Mouse (Mus musculus): ENCODE measurements around the gene Hlx. TPM values are rescaled to one million over a fixed set of nuclear protein-coding genes. Genes with fewer than 3 reads are reported as not detected.

Hlx gene
- polyA plus RNA-seq, 1 experiment from 2014 or later, result 2.6 TPM

- Histone ChIP-seq H3K9me3 (replicated peaks) (no peaks in the 10 kb centered on the region), H3K4me1 (peaks cover 15% of the 10 kb centered on the region)
- no peak for ATAC-seq (ENCODE audit: low FRiP score)
Observed at GRCm38 (mm10) chr1:184752671-184753070, 20.3 kb upstream of the Hlx start.

GRCm38 (mm10) chr1:184750114-184750664, 17.8 kb upstream of the Hlx start:
- Histone ChIP-seq H3K4me2 (no peak overlapping the region), H3K27me3 (replicated peaks) (no peaks in the 10 kb centered on the region), H3K27ac (replicated peaks) (no peak overlapping the region), H3K4me1 (peaks cover 7% of the 10 kb centered on the region), H3K9me3 (replicated peaks) (no peaks in the 10 kb centered on the region), H3K9ac (replicated peaks) (no peak overlapping the region), H3K36me3 (no peaks in the 10 kb centered on the region), H3K4me3 (replicated peaks) (no peak overlapping the region)
- 74% methylated on average over 11 of the region's 11 CpGs for whole genome bisulfite sequencing
- no peak for ATAC-seq (ENCODE audit: low FRiP score)

More at GRCm38 (mm10) chr1:184752671-184753070, 20.3 kb upstream of the Hlx start:
- H3K9ac ChIP-seq (replicated peaks), result no peak overlapping the region
- H3K4me3 ChIP-seq (replicated peaks), result no peak overlapping the region
- WGBS, result 87% methylated on average over 5 of the region's 5 CpGs
- no peaks in the 10 kb centered on the region for H3K36me3 ChIP-seq
- no peaks in the 10 kb centered on the region for H3K27me3 ChIP-seq (replicated peaks)
- H3K4me2 ChIP-seq, result no peak overlapping the region
- no peak overlapping the region for H3K27ac ChIP-seq (replicated peaks)

- Histone ChIP-seq H3K27me3 (replicated peaks) (0 out of 2 replicates have a peak, but pooled peaks cover 3% of the 10 kb centered on the region), H3K9ac (replicated peaks) (no peak overlapping the region), H3K27ac (replicated peaks) (no peak overlapping the region), H3K4me2 (peak overlapping the region; percentile 22), H3K9me3 (replicated peaks) (no peaks in the 10 kb centered on the region), H3K4me1 (peaks cover 7% of the 10 kb centered on the region), H3K36me3 (no peaks in the 10 kb centered on the region), H3K4me3 (replicated peaks) (no peak overlapping the region)
- ATAC-seq (ENCODE audit: low FRiP score), result no peak
- WGBS, result 22% methylated on average over 14 of the region's 14 CpGs
Observed at GRCm38 (mm10) chr1:184748692-184749152, 16.3 kb upstream of the Hlx start.

- ATAC-seq (ENCODE audit: low FRiP score), result no peak
- Histone ChIP-seq H3K27ac (replicated peaks) (no peak overlapping the region), H3K27me3 (replicated peaks) (peaks cover 69% of the 10 kb centered on the region), H3K36me3 (no peaks in the 10 kb centered on the region), H3K4me3 (replicated peaks) (no peak overlapping the region), H3K9me3 (replicated peaks) (no peaks in the 10 kb centered on the region), H3K9ac (replicated peaks) (no peak overlapping the region), H3K4me1 (0 out of 2 replicates have a peak, but pooled peaks cover 5% of the 10 kb centered on the region), H3K4me2 (no peak overlapping the region)
- 10% methylated on average over 14 of the region's 14 CpGs for WGBS
Observed at GRCm38 (mm10) chr1:184737876-184738479, 5.6 kb upstream of the Hlx start.

GRCm38 (mm10) chr1:184737228-184737627, 4.8 kb upstream of the Hlx start:
- peaks cover 6% of the 10 kb centered on the region; the same call in 1 of the 2 replicates for H3K4me1 ChIP-seq
- H3K36me3 ChIP-seq, result no peaks in the 10 kb centered on the region
- peaks cover 74% of the 10 kb centered on the region for H3K27me3 ChIP-seq (replicated peaks)
- H3K9me3 ChIP-seq (replicated peaks), result no peaks in the 10 kb centered on the region
- no peak for ATAC-seq (ENCODE audit: low FRiP score)
- no peak overlapping the region for H3K4me3 ChIP-seq (replicated peaks)
- no peak overlapping the region for H3K27ac ChIP-seq (replicated peaks)
- H3K4me2 ChIP-seq, result no peak overlapping the region
- WGBS, result 38% methylated on average over 2 of the region's 2 CpGs
- no peak overlapping the region for H3K9ac ChIP-seq (replicated peaks)

DNA sequence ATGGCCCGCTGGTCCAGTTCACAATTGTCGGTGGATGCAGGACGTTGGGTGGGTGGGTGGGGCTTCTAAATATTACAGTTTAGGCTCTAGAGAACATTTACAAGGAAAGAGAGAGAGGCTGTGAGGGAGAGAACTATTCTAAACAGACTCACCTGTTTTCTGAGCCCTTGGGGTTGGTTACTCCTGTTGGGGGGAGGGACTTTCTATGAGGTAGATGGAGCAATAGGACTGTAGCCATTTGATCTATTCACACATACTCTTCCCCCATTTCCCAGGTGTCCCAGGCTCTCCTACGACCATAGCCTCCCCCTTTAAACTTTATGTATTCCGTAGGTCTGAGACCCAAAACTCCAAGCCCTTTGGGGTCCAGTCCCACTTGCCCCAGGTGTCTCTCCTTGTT, 3.8 kb upstream of the Hlx start:
- H3K4me2 ChIP-seq, result no peak overlapping the region
- WGBS, result 16% methylated on average over 5 of the region's 5 CpGs
- H3K27me3 ChIP-seq (replicated peaks), result peaks cover 79% of the 10 kb centered on the region

DNA sequence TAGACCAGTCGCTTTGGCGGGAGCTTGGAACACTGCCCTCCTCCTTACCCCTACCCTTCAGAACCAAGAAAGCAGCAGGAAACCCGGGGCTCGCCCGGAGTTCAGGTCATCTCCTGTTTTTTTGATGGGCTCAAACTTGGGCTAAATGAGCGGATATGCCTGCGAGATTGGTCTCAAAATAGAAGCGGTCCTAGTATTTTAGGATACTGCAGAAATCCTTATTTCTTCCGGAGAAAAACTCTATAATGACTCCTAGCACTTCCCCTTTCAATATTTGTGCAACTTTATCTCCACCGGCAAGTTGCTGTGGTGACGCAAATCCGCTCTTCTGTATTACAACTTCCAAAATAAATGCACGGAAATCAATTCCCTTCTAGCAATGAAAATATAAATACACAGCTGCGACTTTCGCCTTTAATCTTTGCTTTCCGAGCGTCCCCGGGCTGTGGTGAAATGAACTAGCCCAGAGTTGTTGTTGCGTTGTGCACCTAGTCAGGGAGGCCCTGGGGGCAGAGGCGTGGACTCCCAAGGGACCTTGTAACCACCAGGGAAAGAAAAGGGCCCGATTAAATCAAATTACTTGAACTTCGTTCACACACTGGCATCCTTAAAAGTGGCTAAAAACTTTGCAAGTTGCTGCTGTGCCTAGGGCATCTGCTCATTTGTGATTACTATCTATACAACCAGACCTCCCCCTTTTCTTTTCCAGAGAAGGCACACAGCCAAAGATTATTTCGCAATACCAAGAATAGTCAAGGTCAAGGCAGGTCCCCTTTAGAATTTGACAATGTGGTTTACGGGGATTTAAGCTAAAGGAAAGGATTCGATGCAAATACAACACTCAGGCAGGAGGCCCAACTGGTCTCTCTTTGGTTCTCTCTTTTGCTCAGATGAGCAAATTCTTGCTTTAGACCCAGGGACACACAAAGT, 2.8 kb upstream of the Hlx start:
- H3K27me3 ChIP-seq (replicated peaks), result peaks cover 84% of the 10 kb centered on the region
- peaks cover 15% of the 10 kb centered on the region for H3K4me1 ChIP-seq
- H3K4me3 ChIP-seq (replicated peaks), result no peak overlapping the region
- no peaks in the 10 kb centered on the region for H3K36me3 ChIP-seq
- H3K4me2 ChIP-seq, result no peak overlapping the region
- no peak overlapping the region for H3K9ac ChIP-seq (replicated peaks)
- no peak for ATAC-seq (ENCODE audit: low FRiP score)
- no peak overlapping the region for H3K27ac ChIP-seq (replicated peaks)
- H3K9me3 ChIP-seq (replicated peaks), result no peaks in the 10 kb centered on the region
- WGBS, result 3% methylated on average over 25 of the region's 25 CpGs

More for the DNA sequence above, 3.8 kb upstream of the Hlx start:
- ATAC-seq (ENCODE audit: low FRiP score), result no peak
- Histone ChIP-seq H3K4me1 (peaks cover 15% of the 10 kb centered on the region), H3K9ac (replicated peaks) (no peak overlapping the region), H3K36me3 (no peaks in the 10 kb centered on the region), H3K9me3 (replicated peaks) (no peaks in the 10 kb centered on the region), H3K27ac (replicated peaks) (no peak overlapping the region), H3K4me3 (replicated peaks) (no peak overlapping the region)

DNA sequence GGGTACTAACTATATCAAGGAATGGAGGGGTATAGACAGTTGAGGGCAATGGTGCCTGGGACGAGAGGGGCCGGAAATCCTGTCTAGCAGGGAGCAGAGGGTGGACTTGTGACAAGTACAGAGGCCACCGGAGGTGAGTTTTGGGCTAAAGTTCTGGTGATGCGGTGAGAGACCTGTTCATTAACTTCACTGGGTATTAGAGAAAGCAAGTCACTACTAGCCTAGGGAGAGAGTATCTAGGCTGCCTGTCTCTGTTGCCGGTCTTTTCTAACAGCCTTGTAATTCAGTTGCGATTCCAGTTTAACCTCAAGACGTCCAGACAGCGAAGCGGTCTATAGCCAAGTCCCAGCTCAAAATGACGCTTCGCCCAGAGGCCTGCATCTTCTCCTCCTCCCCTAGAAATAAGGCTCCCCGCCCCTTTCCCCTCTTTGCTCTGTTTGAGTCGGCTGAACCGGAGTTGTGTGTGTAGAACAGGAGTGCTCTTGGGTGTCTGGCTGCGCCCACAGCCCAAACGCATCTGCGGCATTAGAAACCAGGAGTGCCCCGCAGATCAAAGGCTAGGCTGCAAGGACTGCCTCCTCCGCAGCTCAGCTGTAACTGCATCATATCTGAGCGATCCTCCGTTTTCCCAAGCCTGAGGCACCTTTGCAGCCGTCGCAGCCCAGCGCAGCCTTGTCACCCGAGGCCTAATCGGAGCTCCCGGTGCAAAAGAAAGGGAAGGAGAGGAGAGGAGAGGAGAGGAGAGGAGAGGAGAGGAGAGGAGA, 1.8 kb upstream of the Hlx start:
- 2% methylated on average over 25 of the region's 27 CpGs for WGBS
- H3K36me3 ChIP-seq, result no peaks in the 10 kb centered on the region
- H3K4me2 ChIP-seq, result peak overlapping the region; percentile 23; the same call in 1 of the 2 replicates
- H3K4me3 ChIP-seq (replicated peaks), result no peak overlapping the region
- no peak overlapping the region for H3K27ac ChIP-seq (replicated peaks)
- no peak overlapping the region for H3K9ac ChIP-seq (replicated peaks)
- H3K27me3 ChIP-seq (replicated peaks), result peaks cover 83% of the 10 kb centered on the region
- H3K9me3 ChIP-seq (replicated peaks), result no peaks in the 10 kb centered on the region
- peaks cover 15% of the 10 kb centered on the region for H3K4me1 ChIP-seq
- no peak for ATAC-seq (ENCODE audit: low FRiP score)

- peak overlapping the region; percentile 27; the same call in 1 of the 2 replicates for H3K4me3 ChIP-seq (replicated peaks)
- H3K9ac ChIP-seq (replicated peaks), result no peak overlapping the region
- peak overlapping the region; percentile 61 for H3K4me2 ChIP-seq
- ATAC-seq (ENCODE audit: low FRiP score), result no peak
- H3K36me3 ChIP-seq, result no peaks in the 10 kb centered on the region
- peaks cover 80% of the 10 kb centered on the region for H3K27me3 ChIP-seq (replicated peaks)
- H3K27ac ChIP-seq (replicated peaks), result no peak overlapping the region
- H3K9me3 ChIP-seq (replicated peaks), result no peaks in the 10 kb centered on the region
- H3K4me1 ChIP-seq, result peaks cover 15% of the 10 kb centered on the region
- 3% methylated on average over 28 of the region's 28 CpGs for WGBS
Observed at GRCm38 (mm10) chr1:184733300-184734066, 1.1 kb upstream of the Hlx start.

- H3K4me1 ChIP-seq, result peaks cover 27% of the 10 kb centered on the region
- peaks cover 85% of the 10 kb centered on the region for H3K27me3 ChIP-seq (replicated peaks)
- ATAC-seq (ENCODE audit: low FRiP score), result 0 out of 2 replicates have a peak, but pooled peaks have one; percentile 17
- H3K4me3 ChIP-seq (replicated peaks), result peak overlapping the region; percentile 36
- WGBS, result under 1% methylated on average over 85 of the region's 85 CpGs
- H3K4me2 ChIP-seq, result peak overlapping the region; percentile 61
- no peaks in the 10 kb centered on the region for H3K36me3 ChIP-seq
- peak overlapping the region; percentile 38 for H3K9ac ChIP-seq (replicated peaks)
- H3K9me3 ChIP-seq (replicated peaks), result no peaks in the 10 kb centered on the region
- H3K27ac ChIP-seq (replicated peaks), result peak overlapping the region; percentile 49
Observed at GRCm38 (mm10) chr1:184731644-184732545, 524 bp downstream of the Hlx start.

Data from neural tube, embryonic 15.5 days (tissue).